Mouse (Mus musculus) layer of hippocampus, postnatal 10 days (tissue): ENCODE data around the gene Gm43302. TPM values are rescaled to one million over a fixed set of nuclear protein-coding genes. Genes with fewer than 3 reads are reported as not detected.
"Not testable (repeated sequence)": the region's sequence is repeated elsewhere in the genome, so short reads cannot be mapped to it uniquely, and the experiment has no call there.

ENCODE experiments used
- DNase-seq, 2 experiments: peaks; one replicate each; pipeline ENCODE4 v3.0.0; 2021; ENCODE audit warnings: low spot score in 2 of 2
- long read RNA-seq: library from polyadenylated mRNA; stranded (forward); transcript quantifications from one replicate; pipeline ENCODE4 v2.0.0, GENCODE M21; 2023
- total RNA-seq, 2 experiments: library from RNA; stranded (reverse); gene quantifications; 2 replicates each; pipeline ENCODE4 v1.2.3; 2021

Gm43302 gene
- total RNA-seq = not detected
- long read RNA-seq = 0 reads

DNA sequence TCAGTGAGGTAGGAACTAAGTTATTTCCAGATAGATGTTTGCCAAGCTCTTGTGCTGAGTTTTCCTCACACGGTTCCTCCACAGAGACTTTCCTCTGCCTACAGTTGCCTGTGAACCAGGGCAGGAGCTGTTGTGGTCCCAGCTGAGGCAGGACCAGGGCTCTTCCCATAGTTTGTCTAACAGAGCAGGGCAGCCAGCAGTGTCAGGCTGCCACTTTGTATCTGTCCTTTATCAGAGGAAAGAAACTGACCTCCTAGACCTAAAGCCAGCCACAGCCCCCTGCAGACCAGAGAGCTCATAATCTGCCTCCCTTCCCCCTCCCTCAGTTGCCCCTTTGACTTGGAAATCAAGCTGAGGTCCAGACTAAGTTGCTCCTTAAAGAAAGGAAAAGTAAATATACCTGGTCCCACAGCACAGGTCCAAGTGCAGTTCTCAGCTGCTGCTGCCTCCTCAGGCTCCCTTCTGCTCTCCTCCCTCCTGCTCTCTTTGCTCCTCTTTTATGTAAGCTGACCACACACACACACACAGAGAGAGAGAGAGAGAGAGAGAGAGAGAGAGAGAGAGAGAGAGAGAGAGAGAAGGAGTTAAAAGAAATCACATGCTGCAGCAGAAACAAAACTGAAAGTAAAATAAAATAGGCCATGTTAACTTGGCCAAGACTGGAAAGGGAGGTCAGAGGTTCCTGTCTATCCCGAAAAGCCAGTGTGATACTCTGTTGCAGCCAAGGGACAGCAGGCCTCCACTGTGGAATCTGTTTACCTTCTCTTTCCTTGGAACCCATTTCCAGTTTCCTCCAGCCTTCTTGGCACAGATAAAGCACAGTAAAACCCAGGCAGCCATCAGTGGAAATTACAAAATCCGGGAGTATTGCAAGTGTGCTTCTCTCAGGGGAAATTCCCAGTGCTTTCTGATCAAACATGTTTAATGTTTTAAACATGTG, at the start of gene Gm43302, which contains the start of gene Gbp6:
Gm43302 (minus strand) TSS at position 470 of the 940 bp plus-strand sequence.
Gbp6 (minus strand) TSS at position 473 of the 940 bp plus-strand sequence.
- peak; percentile 6 to 17 for DNase-seq

DNA sequence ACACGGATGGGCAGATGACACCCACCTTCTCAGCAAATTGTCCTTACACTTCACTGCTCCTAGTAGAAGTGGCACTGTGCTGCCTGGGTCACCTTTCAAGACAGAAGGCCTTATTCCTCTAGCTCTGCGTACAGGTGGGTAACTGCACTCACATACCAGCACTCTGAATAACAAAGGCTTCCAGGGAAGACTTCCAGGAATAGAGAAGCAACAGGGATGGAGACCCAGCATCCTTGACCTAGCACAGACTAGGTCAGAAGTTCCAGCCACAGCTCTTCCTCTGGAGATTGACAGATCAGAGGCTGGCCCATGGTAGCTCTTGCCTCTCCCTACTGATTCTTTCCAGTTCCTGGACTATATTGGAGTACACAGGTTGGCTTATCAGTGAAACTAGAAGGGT, 47.8 kb upstream of the Gm43302 start:
- DNase-seq = no peak

DNA sequence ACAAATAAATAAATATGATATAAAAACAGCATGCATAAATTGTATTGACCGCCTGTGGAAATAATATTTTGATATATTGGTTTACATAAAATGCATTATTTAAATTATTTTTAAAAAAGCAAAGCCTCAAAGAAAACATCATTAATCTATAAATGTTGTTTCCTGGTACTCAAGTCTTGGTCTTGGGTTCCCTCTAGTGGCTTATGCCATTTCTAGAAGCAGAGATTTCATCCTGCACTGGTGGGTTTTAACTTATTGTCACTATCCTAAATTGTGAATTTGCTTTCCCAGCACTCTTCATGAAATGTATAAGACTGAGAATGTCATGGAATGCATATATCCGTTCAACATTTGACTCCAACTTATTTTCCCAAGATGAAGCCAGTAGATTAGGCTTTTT, 29.0 kb upstream of the Gm43302 start:
- no peak for DNase-seq

DNA sequence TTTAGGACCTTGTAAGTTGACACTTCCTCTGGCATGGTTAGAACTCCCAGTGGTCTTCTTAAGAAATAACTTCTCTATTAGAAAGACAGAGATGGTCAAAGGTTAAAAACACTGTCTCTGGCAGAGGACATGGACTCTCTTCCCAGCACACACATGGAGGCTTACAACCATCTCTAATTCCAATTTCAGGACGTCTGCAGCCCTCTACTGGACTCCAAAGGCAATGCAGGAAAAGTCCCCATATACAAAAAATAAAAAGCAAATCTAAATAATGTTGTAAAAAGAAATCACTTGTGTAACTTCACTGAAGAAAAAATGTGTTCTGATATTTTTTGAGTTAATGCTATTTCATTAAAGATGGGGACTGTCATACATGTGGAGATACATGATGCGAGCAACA, 17.4 kb upstream of the Gm43302 start:
- DNase-seq = no peak

DNA sequence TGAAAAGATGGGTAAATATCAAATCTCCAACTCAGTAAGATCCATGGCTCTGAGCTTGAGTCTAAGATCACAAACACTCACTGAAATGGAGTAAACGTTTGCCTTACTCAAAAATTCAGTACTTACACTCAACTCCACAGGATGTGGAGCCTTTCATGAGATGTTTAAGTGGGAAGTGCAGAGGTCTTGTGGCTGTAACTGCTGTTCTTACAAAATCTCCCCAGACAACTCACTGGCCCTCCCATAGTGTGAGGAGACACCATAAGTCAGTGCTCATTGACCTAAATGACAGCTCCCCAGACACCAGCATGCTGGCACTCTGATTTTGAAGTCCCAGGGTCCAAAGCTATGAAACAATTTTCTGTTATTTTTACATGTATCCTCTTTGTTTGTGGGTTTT, 15.7 kb upstream of the Gm43302 start:
- not testable (repeated sequence) for DNase-seq

DNA sequence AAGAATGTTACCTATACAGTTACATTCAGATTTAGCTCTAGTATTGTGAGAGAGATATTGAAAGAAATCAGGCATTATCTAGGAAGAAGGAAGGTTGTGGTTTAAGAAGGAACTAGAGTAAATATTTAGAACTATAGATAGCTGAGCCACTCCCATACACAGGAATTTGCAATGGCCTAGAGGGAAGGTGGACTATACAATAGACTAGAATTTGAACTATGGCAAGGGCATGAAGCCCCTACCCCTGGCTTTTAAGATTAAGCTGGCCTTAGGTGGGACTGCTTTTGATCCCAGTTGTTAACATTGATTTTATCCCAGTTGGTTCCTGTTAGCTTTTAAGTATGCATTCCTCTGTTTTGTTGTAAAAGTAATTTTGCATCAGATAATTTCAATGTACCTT, 13.5 kb upstream of the Gm43302 start:
- not testable (repeated sequence) for DNase-seq

DNA sequence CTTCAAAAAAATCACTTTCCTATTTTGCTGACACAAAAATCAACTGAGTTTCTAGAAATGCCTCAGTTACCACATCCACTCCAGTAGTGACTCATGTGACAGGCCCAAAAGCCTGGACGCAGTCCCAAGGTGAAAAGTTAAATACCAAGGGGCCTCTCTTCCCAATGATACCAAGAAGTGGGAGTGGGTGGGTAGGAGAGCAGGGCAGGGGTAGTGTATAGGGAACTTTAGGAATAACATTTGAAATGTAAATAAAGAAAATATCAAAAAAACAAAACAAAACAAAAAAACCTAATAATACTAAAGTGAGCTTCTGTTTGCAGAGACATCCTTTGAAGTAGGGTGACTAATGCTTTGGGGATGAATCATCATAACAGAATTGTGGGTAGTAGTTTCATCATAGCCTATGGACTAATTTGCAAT, 12.7 kb upstream of the Gm43302 start:
- DNase-seq = no peak

DNA sequence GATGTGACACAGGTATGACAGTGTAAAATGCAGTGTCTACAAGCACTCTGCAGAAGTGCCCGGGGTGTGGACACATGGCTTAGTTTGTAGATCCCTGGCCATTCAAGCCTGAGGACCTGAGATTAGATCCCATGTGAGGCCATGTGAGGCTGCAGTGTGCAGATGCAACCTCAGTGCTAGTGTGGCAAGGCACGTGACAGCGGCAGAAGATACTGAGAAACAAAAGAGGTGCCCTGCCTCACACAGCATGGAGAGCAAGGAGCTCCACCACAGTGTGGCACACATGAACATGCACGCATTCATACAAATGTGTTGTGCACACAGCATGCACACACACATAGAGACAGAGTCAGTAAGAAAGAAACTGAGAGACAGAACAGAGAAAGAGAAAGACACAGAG, 12.2 kb upstream of the Gm43302 start:
- not testable (repeated sequence) for DNase-seq

DNA sequence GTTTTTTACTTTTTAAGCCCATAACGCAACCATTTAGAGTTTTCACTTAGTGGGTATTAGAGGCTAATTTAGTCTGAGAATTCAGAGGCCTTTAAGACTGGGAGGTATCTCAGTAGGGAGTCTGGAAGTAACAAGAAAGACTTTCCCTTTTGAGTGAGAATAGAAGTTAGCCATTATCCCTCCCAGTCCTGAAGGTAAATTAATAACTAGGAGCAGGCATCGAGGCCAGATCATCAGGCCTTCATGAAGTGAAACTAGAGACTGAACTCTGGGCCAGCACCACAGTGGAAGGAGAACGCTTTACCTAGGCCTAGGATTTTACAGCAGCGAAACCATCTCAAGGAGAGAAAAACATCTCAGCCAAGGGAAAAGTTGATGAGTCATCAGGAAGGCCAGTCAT, 8.5 kb upstream of the Gm43302 start:
- no peak for DNase-seq

DNA sequence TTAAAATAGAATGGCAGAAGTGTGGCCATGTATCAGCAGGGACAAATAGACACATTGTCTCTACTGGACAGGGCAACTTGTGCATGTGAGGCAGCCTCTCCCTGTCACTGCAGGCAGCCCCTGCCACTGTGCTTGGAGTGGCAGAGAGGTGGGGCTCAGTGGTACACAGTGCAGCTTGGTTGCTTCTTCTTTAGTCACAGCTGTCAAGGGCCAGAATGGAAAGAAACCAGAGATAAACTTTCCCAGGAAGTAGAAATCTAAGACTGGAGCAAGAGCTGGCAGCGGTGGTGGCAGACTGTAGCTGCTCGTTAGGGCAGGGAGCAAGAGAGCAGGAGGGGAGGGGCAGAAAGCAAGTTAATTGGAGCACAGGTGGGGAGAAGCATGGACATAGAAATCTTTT, 8.0 kb upstream of the Gm43302 start:
- DNase-seq = no peak

DNA sequence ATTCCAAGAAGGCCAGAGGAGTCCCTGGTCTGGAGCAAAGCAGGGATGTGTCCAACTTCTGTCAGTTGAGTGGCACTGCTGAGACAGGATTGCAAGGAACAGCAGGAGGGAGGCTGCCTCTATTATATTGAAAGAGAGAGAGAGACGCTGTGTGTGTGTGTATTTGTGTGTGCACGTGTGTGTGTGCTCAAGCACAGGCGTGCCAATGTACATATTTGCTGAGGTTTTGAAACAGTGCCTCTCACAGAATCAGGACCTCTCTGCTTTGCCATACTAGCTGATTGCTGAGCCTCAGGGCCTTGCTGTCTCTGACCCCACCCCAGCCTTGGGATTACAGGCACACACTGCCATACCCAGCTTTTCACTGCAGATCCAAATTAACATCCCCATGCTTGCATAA, 2.3 kb upstream of the Gm43302 start:
- no peak for DNase-seq

DNA sequence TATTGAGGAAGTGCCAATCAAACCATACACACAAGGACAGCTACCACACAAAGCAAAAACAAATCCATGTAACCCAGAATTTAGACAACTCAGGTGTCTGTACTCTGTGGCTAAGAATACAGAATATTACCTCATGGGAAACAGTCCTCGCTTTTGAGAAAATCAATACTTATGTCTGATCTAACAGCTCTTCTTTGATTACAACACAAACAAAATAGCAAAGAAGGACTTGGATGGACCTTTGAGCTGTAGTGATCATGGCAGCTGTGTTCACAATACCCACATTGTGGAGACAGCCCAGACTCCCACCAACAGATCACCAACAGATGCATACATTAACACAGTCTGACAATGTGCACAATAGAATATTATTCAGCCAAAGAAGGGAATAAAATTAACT, 1.0 kb downstream of the Gm43302 start:
- DNase-seq = no peak

DNA sequence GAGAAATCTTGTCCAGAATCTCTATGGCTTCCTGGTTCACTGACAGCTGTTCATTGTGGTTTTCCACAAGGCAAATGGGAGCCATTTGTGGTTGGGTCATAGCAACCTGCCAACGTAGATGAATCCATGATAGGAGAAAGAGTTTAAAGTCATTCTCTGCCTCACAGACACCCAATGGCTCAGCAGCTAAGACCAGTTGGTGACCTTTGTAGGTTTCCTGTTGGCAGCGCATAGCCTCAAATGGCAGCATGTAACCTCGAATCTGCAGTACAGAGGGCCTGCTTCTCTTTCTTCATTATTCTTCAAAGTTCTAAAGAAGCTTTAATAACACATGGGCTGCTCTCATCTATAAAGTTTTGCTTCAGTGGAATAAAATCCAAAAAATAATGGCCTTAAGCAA, 2.6 kb downstream of the Gm43302 start:
- not testable (repeated sequence) for DNase-seq

DNA sequence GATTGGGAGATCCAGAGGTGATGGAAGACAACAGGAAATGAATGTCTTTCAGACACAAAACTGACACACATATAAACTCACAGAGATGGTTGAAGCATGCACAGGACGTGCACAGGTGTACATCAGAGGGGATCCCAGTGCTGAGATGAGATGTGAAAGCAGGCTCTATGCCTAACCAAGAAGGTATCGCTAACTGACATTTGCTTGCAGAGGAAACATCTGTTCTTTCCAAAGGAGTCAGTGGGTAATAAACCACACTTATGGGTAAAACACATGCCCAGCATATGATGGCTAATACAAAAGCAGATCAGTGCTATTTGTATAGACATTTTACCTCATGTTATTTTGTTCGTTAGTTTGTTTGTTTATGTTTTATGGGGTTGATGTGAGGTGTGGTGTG, 32.8 kb downstream of the Gm43302 start:
- not testable (repeated sequence) for DNase-seq

DNA sequence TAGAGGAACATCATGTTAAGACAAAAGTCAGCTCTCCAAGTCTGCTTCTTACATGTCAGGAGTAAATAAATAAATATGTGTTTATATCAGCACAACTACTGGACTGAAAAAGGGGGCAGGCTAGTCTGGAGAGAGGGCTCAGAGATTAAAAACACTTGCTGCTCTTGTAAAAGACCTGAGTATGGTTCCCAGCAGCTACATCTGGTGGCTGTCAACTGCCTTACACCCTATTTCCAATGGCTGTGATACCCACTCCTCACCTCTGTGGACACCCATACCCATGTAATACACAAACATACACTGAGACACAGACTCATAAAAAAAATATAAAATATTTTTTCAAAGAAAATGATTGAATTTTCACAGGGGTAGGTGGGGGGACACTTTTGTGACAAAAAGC, 41.0 kb downstream of the Gm43302 start:
- DNase-seq = no peak

DNA sequence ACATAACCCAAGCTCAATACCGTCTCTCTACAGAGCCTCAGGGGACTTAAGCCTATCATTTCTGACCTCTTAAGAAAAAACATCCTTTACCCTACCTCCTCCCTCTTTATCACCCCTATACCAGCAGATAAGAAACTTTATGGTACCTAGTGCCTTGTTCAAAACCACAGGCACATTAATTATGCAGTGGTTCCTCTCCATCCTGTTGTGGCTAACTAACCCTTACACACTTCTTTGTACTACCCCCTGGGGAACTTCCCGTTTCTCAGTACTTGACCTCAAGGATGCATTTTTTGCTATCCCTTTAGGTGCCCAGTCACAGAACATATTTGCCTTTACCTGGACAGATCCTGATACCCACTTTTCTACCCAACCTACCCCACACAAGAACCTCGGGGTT, 48.8 kb downstream of the Gm43302 start:
- DNase-seq = not testable (repeated sequence)

DNA sequence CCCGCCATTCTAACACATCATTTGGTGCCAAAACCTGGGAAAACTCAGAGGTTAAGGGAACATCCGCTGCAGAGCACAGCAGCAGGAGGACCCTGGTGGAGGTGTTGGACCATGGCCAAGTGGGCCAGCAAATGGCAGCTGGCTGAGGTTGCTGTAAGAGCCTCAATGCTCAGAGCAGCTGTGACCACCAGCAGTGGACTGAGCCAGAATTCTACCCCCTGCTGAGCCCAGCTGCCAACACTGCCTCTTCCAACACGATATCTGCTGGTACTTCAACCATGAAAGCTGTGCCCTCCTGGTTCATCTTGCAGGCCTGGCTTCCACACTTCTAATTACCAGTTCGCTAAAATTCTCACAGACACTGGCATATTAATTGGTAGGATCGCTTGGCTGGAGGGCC, 52.5 kb downstream of the Gm43302 start:
- DNase-seq = peak; percentile 11 to 13

DNA sequence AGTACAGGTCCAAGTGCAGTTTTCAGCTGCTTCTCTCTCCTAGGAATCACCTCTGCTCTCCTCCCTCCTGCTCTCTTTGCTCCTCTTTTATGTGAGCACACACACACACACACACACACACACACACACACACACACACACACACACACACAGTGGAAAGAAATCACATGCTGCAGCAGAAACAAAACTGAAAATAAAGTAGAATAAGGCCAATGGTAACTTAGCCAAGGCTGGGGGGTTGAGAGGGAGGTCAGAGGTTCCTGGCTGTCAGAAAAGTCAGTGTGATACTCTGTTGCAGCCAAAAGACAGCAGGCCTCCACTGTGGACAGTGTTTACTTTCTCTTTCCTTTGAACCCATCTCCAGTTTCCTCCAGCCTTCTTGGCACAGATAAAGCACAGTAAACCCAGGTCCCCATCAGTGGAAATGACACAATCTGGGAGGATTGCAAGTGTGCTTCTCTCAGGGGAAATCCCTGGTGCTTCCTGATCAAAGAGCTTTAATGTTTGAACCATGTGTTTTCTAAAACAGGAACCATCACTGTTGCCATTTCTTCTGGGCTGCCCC, 53.9 kb downstream of the Gm43302 start, which contains the start of gene Gbp10:
Gbp10 (minus strand) TSS at position 51 of the 565 bp plus-strand sequence.
- not testable (repeated sequence) for DNase-seq

DNA sequence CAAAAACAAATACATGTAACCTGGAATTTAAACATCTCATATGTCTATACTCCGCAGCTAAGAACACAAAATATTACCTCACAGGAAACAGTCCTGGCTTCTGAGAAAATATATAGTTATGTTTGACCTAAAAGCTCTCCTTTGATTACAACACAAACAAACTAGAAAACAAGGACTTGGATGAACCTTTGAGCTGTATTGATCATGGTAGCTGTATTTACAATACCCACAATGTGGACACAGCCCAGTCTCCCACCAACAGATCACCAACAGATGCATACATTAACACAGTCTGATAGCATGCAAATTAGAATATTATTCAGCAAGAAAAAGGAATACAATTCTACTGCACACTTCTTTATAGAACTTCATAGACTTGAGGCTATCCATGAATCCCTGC, 55.1 kb downstream of the Gm43302 start:
- not testable (repeated sequence) for DNase-seq

DNA sequence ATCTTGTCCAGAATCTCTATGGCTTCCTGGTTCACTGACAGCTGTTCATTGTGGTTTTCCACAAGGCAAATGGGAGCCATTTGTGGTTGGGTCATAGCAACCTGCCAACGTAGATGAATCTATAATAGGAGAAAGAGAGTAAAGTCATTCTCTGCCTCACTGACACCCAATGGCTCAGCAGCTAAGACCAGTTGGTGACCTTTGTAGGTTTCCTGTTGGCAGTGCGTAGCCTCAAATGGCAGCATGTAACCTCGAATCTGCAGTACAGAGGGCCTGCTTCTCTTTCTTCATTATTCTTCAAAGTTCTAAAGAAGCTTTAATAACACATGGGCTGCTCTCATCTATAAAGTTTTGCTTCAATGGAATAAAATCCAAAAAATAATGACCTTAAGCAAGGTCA, 57.5 kb downstream of the Gm43302 start:
- DNase-seq = not testable (repeated sequence)

DNA sequence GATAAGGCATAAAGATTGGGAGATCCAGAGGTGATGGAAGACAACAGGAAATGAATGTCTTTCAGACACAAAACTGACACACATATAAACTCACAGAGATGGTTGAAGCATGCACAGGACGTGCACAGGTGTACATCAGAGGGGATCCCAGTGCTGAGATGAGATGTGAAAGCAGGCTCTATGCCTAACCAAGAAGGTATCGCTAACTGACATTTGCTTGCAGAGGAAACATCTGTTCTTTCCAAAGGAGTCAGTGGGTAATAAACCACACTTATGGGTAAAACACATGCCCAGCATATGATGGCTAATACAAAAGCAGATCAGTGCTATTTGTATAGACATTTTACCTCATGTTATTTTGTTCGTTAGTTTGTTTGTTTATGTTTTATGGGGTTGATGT, 84.5 kb downstream of the Gm43302 start:
- not testable (repeated sequence) for DNase-seq

DNA sequence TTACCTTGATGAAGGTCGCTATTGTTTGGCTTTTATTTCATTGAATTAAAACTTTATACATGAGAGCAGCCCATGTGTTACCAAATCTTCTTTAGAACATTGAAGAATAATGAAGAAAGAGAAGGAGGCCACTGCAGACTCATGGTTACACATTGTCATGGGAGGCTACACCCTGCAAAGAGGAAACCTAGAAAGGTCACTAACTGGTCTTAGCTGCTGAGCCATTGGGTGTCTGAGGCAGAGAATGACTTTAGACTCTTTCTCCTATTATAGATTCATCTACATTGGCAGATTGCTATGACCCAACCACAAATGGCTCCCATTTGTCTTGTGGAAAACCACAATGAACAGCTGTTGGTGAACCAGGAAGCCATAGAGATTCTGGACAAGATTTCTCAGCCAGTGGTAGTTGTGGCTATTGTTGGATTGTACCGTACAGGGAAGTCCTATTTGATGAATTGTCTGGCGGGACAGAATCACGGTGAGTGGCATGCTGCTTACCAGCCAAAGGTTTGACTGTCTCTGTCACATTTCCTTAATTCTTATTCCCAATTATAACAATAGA, 92.6 kb downstream of the Gm43302 start:
- DNase-seq = not testable (repeated sequence)
